15 mouse cellular contexts compared by ENCODE assay signal in genomic region chr5:125931502-125931901, GRCm38 (mm10).
DNase-seq lines count a peak whose midpoint lies in the region.
"Had no signal": no experiment of that assay in that cellular context is flagged by ENCODE, and none has a peak within 500 bp of the region (broad histone marks: within the 10 kb centered on the region; RNA-seq: fewer than 3 reads in every experiment).

No protein-coding gene starts in this region.

- peak; percentile 30 to 32 for DNase-seq in layer of hippocampus, adult 18-20 months (ENCODE audit: low spot score in 2 of 2)
- no peak for DNase-seq in layer of hippocampus, adult 9-10 months (ENCODE audit: low spot score)
- peak; percentile 89 for DNase-seq in brain, adult 2 months (ENCODE audit: low read depth, low spot score)
- DNase-seq in frontal cortex, adult 2 months (ENCODE audit: extremely low spot score in 1 of 2, low spot score in 1 of 2) = peak; percentile 67 to 69
- peak; percentile 64 to 66 for DNase-seq in right cerebral cortex, adult 2 months (ENCODE audit: low spot score in 2 of 2)
- DNase-seq in cerebellum, postnatal 14 days = no peak
- DNase-seq in retina, postnatal 1 day = no peak
- no peak for DNase-seq in heart, postnatal 36 days
- DNase-seq: adrenal gland, postnatal 36 days; B cell, adult 2 months; cerebellum, adult 8-10 months; gastrocnemius, postnatal 25 days; heart, adult 2 months; kidney, postnatal 4 days; lung, postnatal 4 days had no signal

- intact Hi-C loops in heart, postnatal 36 days (cut with DNase I) = no loop called here

Comparison
In these comparisons a context has a peak if more than half of its experiments do, and no peak if none do; other contexts are left out.
1. DNase-seq: peak in layer of hippocampus, adult 18-20 months (2 of 2), brain, adult 2 months (single experiment), frontal cortex, adult 2 months (2 of 2) and right cerebral cortex, adult 2 months (2 of 2); none in layer of hippocampus, adult 9-10 months (single experiment), cerebellum, postnatal 14 days (0 of 2), retina, postnatal 1 day (single experiment) and heart, postnatal 36 days (0 of 2).